Mouse (Mus musculus) small intestine, adult 2 months (tissue): ENCODE measurements at regions not wholly inside any gene's neighbourhood (a gene's known extent, or its start where the extent isn't known, plus 50 kb on each side); places are given as distances from the start of the nearest gene placed in this dataset.

ENCODE experiments used
- CTCF ChIP-seq: fragments of 200-500 bp; IDR thresholded peaks from 2 replicates; pipeline ENCODE4 v1.5.1; 2012; ENCODE audit warnings: low read depth, mild to moderate bottlenecking, control low read depth, inconsistent platforms, low read length, moderate library complexity, mixed read lengths; ENCODE audit not compliant: insufficient replicate concordance, insufficient read length; ENCODE audit errors: extremely low read depth
- POLR2A ChIP-seq: fragments of 200-500 bp; IDR thresholded peaks from 2 replicates; pipeline ENCODE4 v1.6.1; 2012; ENCODE audit warnings: low read depth, mild to moderate bottlenecking, control low read depth, inconsistent platforms, low read length, moderate library complexity

DNA sequence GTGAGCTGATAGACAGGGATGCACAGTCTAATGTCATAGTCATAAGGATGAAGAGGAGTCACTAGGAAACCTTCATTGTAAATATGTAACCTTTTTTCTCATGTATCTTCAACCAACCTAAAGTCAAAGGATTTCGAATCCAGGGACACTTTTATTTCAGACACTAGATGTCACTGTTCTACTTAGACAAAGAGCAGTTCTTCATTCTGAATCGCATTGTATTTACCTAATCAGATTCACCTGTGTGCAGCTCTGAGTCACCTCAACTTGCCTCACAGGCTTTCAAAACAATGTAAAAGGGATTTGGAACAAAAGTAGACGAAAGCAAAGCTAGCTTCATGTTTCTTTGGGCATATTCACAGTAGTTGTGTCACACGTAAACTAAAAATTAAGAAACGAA lies 57.3 kb upstream of the Erbb4 start:
- TF ChIP-seq CTCF (no peak), POLR2A (no peak)
